Mouse (Mus musculus): ENCODE data around the gene Syne1.

- TF ChIP-seq CTCF (IDR thresholded peaks at IDR 0.05; ENCODE audit: low read depth) = no peak
- TF ChIP-seq EP300 (IDR thresholded peaks at IDR 0.05; ENCODE audit: low read depth) = no peak
Observed at GRCm38 (mm10) chr10:4971156-4971555, 580.1 kb downstream of the Syne1 start.

Measured in heart, postnatal 0 days (tissue).